ENCODE assay signal across 9 mouse cellular contexts in genomic region chr7:127946470-127947023, GRCm38 (mm10). TPM values are rescaled to one million over a fixed set of nuclear protein-coding genes. Genes with fewer than 3 reads are reported as not detected.
DNase-seq lines count a peak whose midpoint lies in the region; ATAC-seq lines count a peak whose summit lies in the region.
"Had no signal": no experiment of that assay in that cellular context is flagged by ENCODE, and none has a peak within 500 bp of the region (broad histone marks: within the 10 kb centered on the region; RNA-seq: fewer than 3 reads in every experiment).

TSS of gene Prss36 (minus strand) at chr7:127946725.

- ATAC-seq in forebrain, embryonic 16.5 days: no peak
- ATAC-seq in forebrain, embryonic 15.5 days (replicated peaks): no peak
- ATAC-seq in lung, embryonic 16.5 days (ENCODE audit: low read depth): 0 out of 2 replicates have a peak, but pooled peaks have one; percentile 28
- peak; percentile 81 for ATAC-seq in intestine, embryonic 15.5 days
- peak; percentile 75 for ATAC-seq in stomach, embryonic 14.5 days (ENCODE audit: insufficient number of reproducible peaks, insufficient read depth, low FRiP score, low read depth)

- intact Hi-C loops in left cerebral cortex, postnatal 14 days (cut with DNase I): no loop called here

- peaks cover 11% of the 10 kb centered on the region for H3K27me3 ChIP-seq in forebrain, embryonic 16.5 days (replicated peaks; ENCODE audit: control insufficient read depth, insufficient read depth, low read length)
- H3K27me3 ChIP-seq in forebrain, embryonic 15.5 days: peaks cover 12% of the 10 kb centered on the region; the same call in 1 of the 2 replicates
- H3K27me3 ChIP-seq in lung, embryonic 16.5 days (ENCODE audit: control insufficient read depth, insufficient read depth, low read depth, low read length): peaks cover 18% of the 10 kb centered on the region; the same call in 1 of the 2 replicates
- H3K27me3 ChIP-seq in intestine, embryonic 15.5 days (replicated peaks): peaks cover 26% of the 10 kb centered on the region
- H3K27me3 ChIP-seq in stomach, embryonic 14.5 days (ENCODE audit: control insufficient read depth, insufficient read depth, low read length): no peaks in the 10 kb centered on the region

- WGBS in forebrain, embryonic 16.5 days: 73% methylated on average over 6 of the region's 6 CpGs
- WGBS in forebrain, embryonic 15.5 days: 78% methylated on average over 6 of the region's 6 CpGs
- 61% methylated on average over 6 of the region's 6 CpGs for WGBS in lung, embryonic 16.5 days
- WGBS in intestine, embryonic 15.5 days: 66% methylated on average over 6 of the region's 6 CpGs
- WGBS in stomach, embryonic 14.5 days: 67% methylated on average over 6 of the region's 6 CpGs

- H3K27ac ChIP-seq in forebrain, embryonic 16.5 days (ENCODE audit: low read length): no peak within 1 kb of the TSS
- H3K27ac ChIP-seq in forebrain, embryonic 15.5 days (replicated peaks): no peak within 1 kb of the TSS
- no peak within 1 kb of the TSS for H3K27ac ChIP-seq in lung, embryonic 16.5 days (ENCODE audit: low read length)
- no peak within 1 kb of the TSS for H3K27ac ChIP-seq in intestine, embryonic 15.5 days
- no peak within 1 kb of the TSS for H3K27ac ChIP-seq in stomach, embryonic 14.5 days (ENCODE audit: low read length)
- H3K27ac ChIP-seq: gastrocnemius, adult 2 months had no signal

- no peaks in the 10 kb centered on the region for H3K9me3 ChIP-seq in forebrain, embryonic 16.5 days (ENCODE audit: control insufficient read depth, low read length)
- H3K9me3 ChIP-seq in forebrain, embryonic 15.5 days: no peaks in the 10 kb centered on the region
- no peaks in the 10 kb centered on the region for H3K9me3 ChIP-seq in lung, embryonic 16.5 days (ENCODE audit: control insufficient read depth, low read length)
- no peaks in the 10 kb centered on the region for H3K9me3 ChIP-seq in intestine, embryonic 15.5 days
- H3K9me3 ChIP-seq in stomach, embryonic 14.5 days (ENCODE audit: control insufficient read depth, low read depth, low read length): no peaks in the 10 kb centered on the region

- H3K4me3 ChIP-seq in forebrain, embryonic 16.5 days (replicated peaks; ENCODE audit: low read length): no peak within 1 kb of the TSS
- H3K4me3 ChIP-seq in forebrain, embryonic 15.5 days: no peak within 1 kb of the TSS
- H3K4me3 ChIP-seq in lung, embryonic 16.5 days (ENCODE audit: low read length): no peak within 1 kb of the TSS
- no peak within 1 kb of the TSS for H3K4me3 ChIP-seq in intestine, embryonic 15.5 days (replicated peaks)
- H3K4me3 ChIP-seq in stomach, embryonic 14.5 days (ENCODE audit: low read depth, low read length): no peak within 1 kb of the TSS
- H3K4me3 ChIP-seq: gastrocnemius, adult 2 months had no signal

- H3K36me3 ChIP-seq in forebrain, embryonic 16.5 days (ENCODE audit: control insufficient read depth, insufficient read depth): no peaks in the 10 kb centered on the region
- H3K36me3 ChIP-seq in forebrain, embryonic 15.5 days: no peaks in the 10 kb centered on the region
- no peaks in the 10 kb centered on the region for H3K36me3 ChIP-seq in lung, embryonic 16.5 days (ENCODE audit: control insufficient read depth, insufficient read depth, low read length)
- H3K36me3 ChIP-seq in intestine, embryonic 15.5 days: no peaks in the 10 kb centered on the region
- H3K36me3 ChIP-seq in stomach, embryonic 14.5 days (ENCODE audit: control insufficient read depth, insufficient read depth, low read length): no peaks in the 10 kb centered on the region

- no peaks in the 10 kb centered on the region for H3K4me1 ChIP-seq in forebrain, embryonic 16.5 days (replicated peaks; ENCODE audit: control insufficient read depth, insufficient read depth, low read length)
- no peaks in the 10 kb centered on the region for H3K4me1 ChIP-seq in forebrain, embryonic 15.5 days
- H3K4me1 ChIP-seq in lung, embryonic 16.5 days (replicated peaks; ENCODE audit: control insufficient read depth, insufficient read depth, low read length): no peaks in the 10 kb centered on the region
- peaks cover 4% of the 10 kb centered on the region; the same call in 1 of the 2 replicates for H3K4me1 ChIP-seq in intestine, embryonic 15.5 days (replicated peaks)
- no peaks in the 10 kb centered on the region for H3K4me1 ChIP-seq in stomach, embryonic 14.5 days (ENCODE audit: control insufficient read depth, insufficient read depth, low read length)

- no peak within 1 kb of the TSS for H3K9ac ChIP-seq in forebrain, embryonic 16.5 days (replicated peaks; ENCODE audit: low read depth, low read length)
- H3K9ac ChIP-seq in forebrain, embryonic 15.5 days (replicated peaks): no peak within 1 kb of the TSS
- H3K9ac ChIP-seq in lung, embryonic 16.5 days (ENCODE audit: low read length): no peak within 1 kb of the TSS
- H3K9ac ChIP-seq in intestine, embryonic 15.5 days: no peak within 1 kb of the TSS
- H3K9ac ChIP-seq in stomach, embryonic 14.5 days (replicated peaks; ENCODE audit: low read depth, low read length): no peak within 1 kb of the TSS

- no peak within 1 kb of the TSS for H3K4me2 ChIP-seq in forebrain, embryonic 16.5 days (ENCODE audit: low read length)
- H3K4me2 ChIP-seq in forebrain, embryonic 15.5 days (replicated peaks): no peak within 1 kb of the TSS
- H3K4me2 ChIP-seq in lung, embryonic 16.5 days (ENCODE audit: low read depth, low read length): no peak within 1 kb of the TSS
- no peak within 1 kb of the TSS for H3K4me2 ChIP-seq in intestine, embryonic 15.5 days (replicated peaks)
- no peak within 1 kb of the TSS for H3K4me2 ChIP-seq in stomach, embryonic 14.5 days (replicated peaks; ENCODE audit: low read depth, low read length)

- no peak for DNase-seq in lung, postnatal 36 days
- DNase-seq in testis, postnatal 10 days (ENCODE audit: low spot score): no peak
- no peak for DNase-seq in left cerebral cortex, postnatal 14 days (ENCODE audit: low spot score in 2 of 2)
- DNase-seq: gastrocnemius, adult 2 months had no signal

RNA-seq across cellular contexts. Expression of gene Prss36, which starts in this region (rescaled TPM):
- polyA plus RNA-seq in forebrain, embryonic 16.5 days (2015; fragmentation: Nextera tagmentation; extraction: Ambion mirVana): 13.2 TPM in 2 replicates
- polyA plus RNA-seq in forebrain, embryonic 15.5 days (2015; fragmentation: Nextera tagmentation; extraction: Ambion mirVana): 9.6 and 11.6 TPM in 2 replicates
- 12.3 and 12.4 TPM in 2 replicates for polyA plus RNA-seq in lung, embryonic 16.5 days (2015; fragmentation: Nextera tagmentation; extraction: Ambion mirVana)
- polyA plus RNA-seq in intestine, embryonic 15.5 days (2015; fragmentation: Nextera tagmentation; extraction: Ambion mirVana): 8.2 and 9.6 TPM in 2 replicates
- 8.2 and 8.5 TPM in 2 replicates for polyA plus RNA-seq in stomach, embryonic 14.5 days (2014; fragmentation: Nextera tagmentation; extraction: Ambion mirVana)
- 10 to 100 TPM in 1 of 2 experiments, 1 to 10 TPM in 1; 9.8 to 10.3 TPM for total RNA-seq in left cerebral cortex, postnatal 14 days (2021)

Comparison
In these comparisons a context has a peak if more than half of its experiments do, and no peak if none do; other contexts are left out.
1. ATAC-seq: peak in lung, embryonic 16.5 days (single experiment), intestine, embryonic 15.5 days (single experiment) and stomach, embryonic 14.5 days (single experiment); none in forebrain, embryonic 16.5 days (single experiment) and forebrain, embryonic 15.5 days (single experiment).